Mouse (Mus musculus) hindlimb bud, embryonic 11.5 days (tissue): Measurements from ENCODE around the gene Ccpg1.

Experiments used
- DNase-seq: peaks from one replicate; pipeline ENCODE4 v3.0.0-alpha.2; 2012; ENCODE audit warnings: low read depth, low spot score; ENCODE audit errors: extremely low spot score

Ccpg1 gene

DNA sequence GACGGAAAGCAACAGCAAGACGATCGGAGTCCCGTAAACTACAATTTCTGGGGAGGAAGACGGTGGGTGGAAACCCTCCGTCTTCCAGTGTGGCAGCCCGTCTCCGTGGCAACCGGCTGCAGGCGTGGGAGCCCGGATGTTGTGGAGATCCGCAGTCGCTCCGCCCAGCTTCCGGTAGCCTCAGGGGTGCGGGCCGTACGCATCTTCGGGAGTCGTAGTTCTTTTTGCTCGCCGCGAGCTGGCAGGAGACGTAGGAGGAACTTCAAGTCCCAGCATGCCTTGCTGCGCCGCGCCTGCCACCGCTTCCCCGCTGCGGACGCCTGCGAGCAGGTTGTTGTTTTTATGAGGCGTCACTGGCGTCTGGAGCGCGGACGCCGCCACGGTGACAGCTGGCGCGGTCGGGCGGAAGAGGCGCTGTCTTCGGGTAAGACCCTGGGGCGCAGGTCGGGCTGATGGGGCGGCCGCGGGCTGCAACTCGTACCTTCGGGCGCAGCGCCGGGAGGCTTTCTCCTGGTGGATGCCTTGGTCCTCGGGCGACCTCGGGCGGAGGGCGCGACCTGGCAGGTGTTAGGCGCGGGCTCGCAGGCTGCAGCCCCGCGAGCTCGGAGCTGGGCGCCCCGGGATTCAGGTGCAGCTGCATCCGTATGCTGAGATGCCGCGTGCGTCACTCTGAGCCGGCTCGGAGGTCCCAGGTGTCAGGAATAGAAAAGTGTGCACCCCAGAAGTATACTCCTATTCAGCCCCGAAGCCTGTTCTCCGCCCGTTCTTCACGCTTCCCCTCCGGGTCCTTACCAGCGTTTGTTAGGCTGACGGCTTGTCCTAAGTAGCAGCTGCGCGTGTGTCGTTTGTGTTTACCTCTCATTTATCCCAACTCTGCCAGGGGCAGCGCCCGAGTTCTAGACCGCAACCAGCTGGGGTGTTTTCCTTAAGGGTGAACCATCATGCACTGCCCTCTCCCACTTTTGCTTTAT, at the start of gene Ccpg1, which contains the start of gene Ccpg1os:
Gene Ccpg1, plus strand, starts transcription at position 180 of the 971 bp plus-strand sequence.
Gene Ccpg1os, minus strand, starts transcription at position 133 of the 971 bp plus-strand sequence.
- peak; percentile 79 for DNase-seq

GRCm38 (mm10) chr9:72936301-72936700, 48.9 kb upstream of the Ccpg1 start:
- no peak for DNase-seq

- no peak for DNase-seq
These were observed 41.8 kb upstream of the Ccpg1 start for GRCm38 (mm10) chr9:72943424-72943823.

DNA sequence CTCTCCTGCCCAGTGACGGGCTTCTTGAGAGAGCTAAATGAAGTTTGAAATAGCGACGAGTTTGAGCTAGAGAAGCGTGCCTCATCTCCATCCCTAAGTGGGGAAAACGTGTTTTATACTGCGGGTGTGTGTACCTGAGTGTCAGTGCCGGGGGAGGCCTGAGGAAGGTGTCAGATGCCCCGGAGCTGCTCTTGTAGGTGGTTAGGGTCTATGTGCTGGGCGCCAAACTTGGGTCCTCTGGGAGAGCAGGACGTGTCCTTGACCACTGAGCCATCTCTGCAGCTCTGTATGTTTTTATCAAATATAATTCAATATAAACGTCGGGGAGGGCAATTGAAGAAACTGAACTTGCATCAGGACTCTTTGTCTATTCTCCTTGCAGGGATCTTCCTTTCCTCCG, 40.9 kb upstream of the Ccpg1 start:
- DNase-seq = no peak

- DNase-seq = no peak
These were observed 38.2 kb upstream of the Ccpg1 start for GRCm38 (mm10) chr9:72947010-72947409.

GRCm38 (mm10) chr9:72949572-72949971, 35.7 kb upstream of the Ccpg1 start:
- no peak for DNase-seq

DNA sequence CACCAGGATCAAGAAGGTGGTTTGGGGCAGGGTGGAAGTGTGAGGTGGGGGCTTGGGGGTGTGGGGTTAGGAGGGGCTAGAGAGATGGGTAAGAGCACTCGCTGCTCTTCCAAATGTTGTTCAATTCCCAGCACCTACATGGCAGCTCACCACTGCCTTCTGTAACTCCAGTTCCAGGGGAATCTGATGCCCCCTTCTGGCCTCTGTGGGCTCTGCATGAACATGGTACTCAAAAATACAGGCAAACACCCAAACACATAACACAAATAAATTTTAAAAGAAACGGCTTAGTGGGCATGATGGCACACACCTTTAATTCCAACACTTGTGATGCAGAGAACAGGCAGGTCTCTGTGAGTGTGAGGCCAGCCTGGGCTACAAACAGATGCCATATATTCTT, 30.5 kb upstream of the Ccpg1 start:
- DNase-seq = no peak

DNA sequence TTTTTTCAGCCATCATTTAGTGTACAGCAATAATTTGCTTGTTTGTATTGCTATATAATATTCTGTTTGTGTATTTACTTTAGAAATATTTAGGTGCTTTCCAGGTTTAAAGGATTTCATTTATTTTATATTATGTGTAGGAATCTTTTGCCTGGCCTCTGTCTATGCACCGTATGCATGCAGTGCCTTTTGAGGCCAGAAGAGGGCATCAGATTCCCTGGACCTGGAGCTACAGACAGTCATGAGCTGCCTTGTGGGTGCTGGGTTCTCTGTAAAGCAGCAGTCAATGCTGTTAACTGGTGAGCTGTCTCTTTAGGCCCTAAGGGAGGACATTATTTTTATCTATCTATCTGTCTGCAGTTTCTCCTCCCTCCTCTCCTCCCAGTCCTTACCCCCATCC, 29.7 kb upstream of the Ccpg1 start:
- peak; percentile 35 for DNase-seq

DNA sequence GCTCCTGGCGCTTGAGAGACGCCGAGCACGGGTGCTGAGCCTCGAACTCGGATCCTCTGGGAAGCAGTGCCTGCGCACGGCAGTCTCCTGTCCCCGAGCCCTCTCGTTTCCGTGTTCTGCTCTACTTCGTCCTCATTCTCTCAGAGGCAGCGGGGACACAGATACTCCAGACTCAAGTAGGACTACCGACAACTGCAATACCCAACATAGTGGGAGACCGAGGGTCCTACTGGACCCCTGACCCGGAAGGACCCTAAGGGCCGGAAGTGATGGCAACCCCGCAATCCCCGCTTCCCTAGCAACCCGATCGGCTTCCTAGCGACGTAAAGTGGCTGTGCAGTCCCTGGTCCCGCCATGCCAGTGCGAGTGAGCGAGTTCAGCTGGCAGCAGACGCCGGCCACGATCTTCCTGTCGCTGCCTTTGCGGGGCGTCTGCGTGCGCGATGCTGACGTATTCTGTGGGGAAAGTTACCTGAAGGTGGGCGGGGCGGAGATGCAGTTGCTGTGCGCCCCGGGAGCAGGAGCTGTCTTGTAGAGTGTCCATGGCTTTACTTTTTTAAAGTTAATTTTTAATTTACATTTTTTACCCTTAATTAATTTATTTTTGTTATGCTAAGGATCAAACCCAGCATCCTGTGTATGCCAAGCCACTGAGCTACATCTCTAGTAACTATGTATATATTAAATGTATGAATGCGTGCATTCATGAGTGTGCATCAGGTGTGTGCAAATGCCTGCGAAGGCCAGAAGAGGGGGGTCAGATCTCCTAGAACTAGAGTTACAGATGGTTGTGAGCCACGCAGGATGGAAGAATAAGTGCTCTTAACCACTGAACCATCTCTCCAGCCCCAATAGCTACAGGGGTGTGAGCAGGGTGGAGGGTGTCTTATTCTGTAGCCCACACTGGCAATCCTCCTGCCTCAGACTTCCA, 26.4 kb upstream of the Ccpg1 start, which contains the start of the genes Dyx1c1 and Gm44503:
Gene Dyx1c1, plus strand, starts transcription at position 265 of the 930 bp plus-strand sequence.
Gene Gm44503, plus strand, starts transcription at position 332 of the 930 bp plus-strand sequence.
- peak; percentile 63 for DNase-seq

DNA sequence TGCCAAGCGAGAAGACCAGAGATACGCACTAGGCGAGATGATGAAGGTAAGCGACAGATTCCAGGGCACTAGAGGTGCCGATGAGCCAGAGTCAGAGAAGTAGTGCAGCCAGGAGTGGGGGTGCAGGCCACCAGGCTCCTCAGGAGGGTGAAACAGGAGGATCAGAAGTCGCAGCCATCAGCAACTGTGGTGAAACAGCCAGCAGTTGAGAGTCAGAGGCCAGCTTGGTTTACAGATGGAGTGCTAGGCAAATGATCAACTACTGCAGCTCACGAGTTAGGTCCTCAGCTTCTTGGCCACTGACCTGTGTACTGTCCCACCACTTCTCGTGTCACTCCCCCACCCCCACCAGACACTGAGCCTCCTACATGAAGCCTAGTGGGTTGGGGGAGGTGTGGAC, 23.9 kb upstream of the Ccpg1 start:
- no peak for DNase-seq

GRCm38 (mm10) chr9:72961959-72962358, 23.3 kb upstream of the Ccpg1 start:
- DNase-seq = no peak

DNA sequence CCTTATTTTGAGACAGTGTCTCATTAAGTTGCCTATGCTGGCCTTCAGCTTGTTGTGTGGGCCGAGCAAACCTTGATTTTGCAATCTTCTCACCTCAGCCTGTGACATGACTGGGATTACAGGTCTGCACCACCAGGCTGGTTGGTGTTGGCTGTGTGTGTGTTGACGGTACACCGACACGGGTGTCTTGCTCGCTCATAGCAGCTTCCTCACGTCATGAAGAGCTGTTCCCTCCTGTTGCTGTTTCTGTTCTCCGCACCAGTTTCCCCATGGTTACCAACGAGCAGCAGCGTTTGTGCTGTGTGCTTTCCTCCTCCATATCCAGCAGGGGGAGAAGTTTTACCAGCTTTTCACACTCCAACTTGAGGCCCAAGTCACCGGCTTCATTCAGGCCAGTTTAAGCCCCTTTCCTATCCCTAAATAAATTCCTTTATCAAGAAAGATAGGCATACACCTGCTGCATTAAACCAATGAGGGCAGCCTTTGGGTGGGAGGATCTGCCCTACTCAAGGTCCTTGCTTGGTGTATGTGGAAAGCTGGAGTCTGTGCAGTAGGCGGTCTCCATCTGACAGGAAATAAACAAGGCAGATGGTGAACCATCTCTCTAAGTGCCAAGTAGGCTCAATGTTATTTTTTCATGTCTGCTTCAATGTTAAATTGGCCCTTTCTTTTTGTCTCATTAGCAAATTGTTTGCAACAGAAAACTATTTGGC, 16.7 kb upstream of the Ccpg1 start:
- no peak for DNase-seq

DNA sequence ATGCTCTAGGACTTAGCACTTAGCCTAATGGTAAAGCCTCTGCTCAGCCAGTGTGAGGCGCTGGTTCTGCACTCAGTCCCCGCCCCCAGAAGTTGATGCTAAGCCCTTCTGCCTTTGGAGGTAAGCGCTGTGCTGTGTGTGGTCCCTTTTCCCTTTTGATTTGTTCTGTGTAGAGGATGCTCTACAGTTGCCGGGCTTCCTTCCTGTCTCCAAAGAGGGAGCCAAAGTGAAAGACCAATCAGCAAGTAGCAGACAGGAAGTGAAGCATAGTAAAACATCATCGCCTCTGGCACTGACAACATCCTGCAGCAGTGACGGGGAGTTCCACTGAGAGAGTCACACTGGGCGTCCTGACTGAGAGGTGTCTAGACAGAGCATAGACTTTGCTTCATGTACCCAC, 15.4 kb upstream of the Ccpg1 start:
- no peak for DNase-seq

DNA sequence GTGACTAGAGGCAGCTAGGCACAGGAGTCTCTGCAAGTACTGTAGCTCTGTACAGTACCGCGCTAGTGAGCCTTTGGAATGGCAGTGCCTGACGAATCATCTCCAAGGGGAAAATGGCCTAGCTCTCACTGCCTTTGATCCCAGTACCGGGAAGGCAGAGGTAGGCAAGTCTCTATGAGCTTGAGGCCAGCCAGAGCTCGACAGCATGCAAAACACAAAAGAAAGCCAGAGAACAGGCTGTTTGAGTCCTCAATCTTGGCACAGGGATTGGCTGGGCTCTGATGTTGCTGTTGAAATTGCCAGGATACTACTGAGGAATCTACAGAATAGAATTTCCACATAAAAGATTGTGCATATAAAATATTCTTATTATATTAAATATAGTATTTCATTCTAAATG, 12.8 kb upstream of the Ccpg1 start:
- no peak for DNase-seq

GRCm38 (mm10) chr9:72972984-72973383, 12.2 kb upstream of the Ccpg1 start:
- DNase-seq = no peak

GRCm38 (mm10) chr9:72974734-72975133, 10.5 kb upstream of the Ccpg1 start:
- DNase-seq = no peak

DNA sequence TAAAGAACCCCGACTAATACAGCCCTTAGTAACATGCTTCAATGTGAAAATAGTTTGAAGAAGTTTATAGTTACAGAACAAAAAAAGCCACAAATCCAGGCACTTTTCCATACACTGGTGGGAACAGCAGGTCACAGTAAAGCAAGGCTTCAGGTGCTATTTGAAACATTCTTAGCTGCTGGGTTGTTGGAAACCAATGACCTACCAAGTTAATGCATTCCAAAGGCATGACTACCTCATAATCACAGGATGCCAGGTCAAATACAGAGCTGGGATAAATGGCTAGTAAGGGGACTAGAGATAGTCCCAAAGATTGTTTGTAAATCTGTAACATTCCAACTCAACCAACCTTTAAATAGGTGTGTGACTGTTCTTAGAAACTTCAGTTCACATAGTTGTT, 10.0 kb upstream of the Ccpg1 start:
- no peak for DNase-seq

- DNase-seq = no peak
These were observed 2.2 kb upstream of the Ccpg1 start for GRCm38 (mm10) chr9:72983066-72983465.

- no peak for DNase-seq
These were observed 2.5 kb downstream of the Ccpg1 start for GRCm38 (mm10) chr9:72987703-72988102.

GRCm38 (mm10) chr9:72988706-72989105, 3.5 kb downstream of the Ccpg1 start:
- DNase-seq = no peak

GRCm38 (mm10) chr9:72991420-72991819, 6.2 kb downstream of the Ccpg1 start:
- DNase-seq = no peak
